Comparison of ENCODE assay signal across 11 mouse cellular contexts in the genomic region with DNA sequence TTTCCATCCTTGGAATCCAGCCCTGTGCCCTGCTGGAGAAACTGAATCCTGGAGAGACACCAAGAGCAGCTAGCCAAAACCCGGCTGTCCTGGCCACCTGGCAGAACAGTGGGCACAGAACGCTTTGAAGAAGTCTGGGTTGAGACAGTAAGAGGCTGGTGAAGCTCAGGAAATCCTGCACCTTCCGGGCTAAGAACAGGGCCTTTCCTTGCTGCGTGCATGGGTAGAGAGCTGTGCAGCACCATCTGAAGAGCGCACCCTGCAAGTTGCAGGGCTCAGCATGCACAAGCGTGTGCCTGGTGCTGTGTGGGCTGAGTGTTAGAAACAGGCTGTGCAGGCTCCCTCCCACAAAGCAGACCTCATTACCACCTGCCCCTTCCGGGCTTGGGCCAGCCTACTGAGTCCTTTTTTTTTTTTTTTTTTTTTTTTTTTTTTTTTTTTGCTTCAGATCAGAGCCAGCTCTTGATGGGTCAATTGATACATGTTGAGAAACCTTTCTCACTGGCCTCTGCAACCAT. TPM values are rescaled to one million over a fixed set of nuclear protein-coding genes. Genes with fewer than 3 reads are reported as not detected.
DNase-seq lines count a peak whose midpoint lies in the region.
"Had no signal": no experiment of that assay in that cellular context is flagged by ENCODE, and none has a peak within 500 bp of the region (broad histone marks: within the 10 kb centered on the region; RNA-seq: fewer than 3 reads in every experiment).

No protein-coding gene starts in this region.

- intact Hi-C loops in left cerebral cortex, postnatal 4 days (cut with DNase I) = no loop called here
- intact Hi-C loops in left cerebral cortex, postnatal 14 days (cut with DNase I) = no loop called here

- DNase-seq in left cerebral cortex, postnatal 4 days = peak; percentile 74
- DNase-seq in left cerebral cortex, postnatal 14 days (ENCODE audit: low spot score in 2 of 2) = no peak
- DNase-seq in cerebellum, adult 11-12 months = peak; percentile 82
- peak; percentile 80 to 81 for DNase-seq in cerebellum, postnatal 25 days
- DNase-seq in layer of hippocampus, postnatal 14 days (ENCODE audit: low spot score in 2 of 2) = peak; percentile 55 to 74
- no peak for DNase-seq in lung, postnatal 25 days (ENCODE audit: low spot score)
- no peak for DNase-seq in heart, postnatal 4 days
- DNase-seq: gastrocnemius, postnatal 25 days; kidney, adult 9 months; right cerebral cortex, postnatal 14 days; thymus, postnatal 25 days had no signal

RNA-seq across cellular contexts. Expression of a gene that starts 23.9 kb away (rescaled TPM):
- total RNA-seq in left cerebral cortex, postnatal 4 days (2021) = 10 to 100 TPM; 18.7 to 29.3 TPM
- total RNA-seq in left cerebral cortex, postnatal 14 days (2021) = 100 to 1,000 TPM; 146 to 187 TPM
- total RNA-seq in layer of hippocampus, postnatal 14 days (2021) = 100 to 1,000 TPM; 248 to 271 TPM
- not detected for total RNA-seq in heart, postnatal 4 days (2021)
- total RNA-seq: gastrocnemius, postnatal 25 days had no signal

Comparison
In these comparisons a context has a peak if more than half of its experiments do, and no peak if none do; other contexts are left out.
1. DNase-seq: peak in left cerebral cortex, postnatal 4 days (single experiment), cerebellum, adult 11-12 months (single experiment), cerebellum, postnatal 25 days (2 of 2) and layer of hippocampus, postnatal 14 days (2 of 2); none in left cerebral cortex, postnatal 14 days (0 of 2), lung, postnatal 25 days (single experiment) and heart, postnatal 4 days (single experiment).
2. RNA of a gene that starts 23.9 kb away (total RNA-seq): 248 to 271 TPM in layer of hippocampus, postnatal 14 days, 146 to 187 TPM in left cerebral cortex, postnatal 14 days and 18.7 to 29.3 TPM in left cerebral cortex, postnatal 4 days; not detected in heart, postnatal 4 days; every median in the first group is over 10 times any median in the second.